Mouse (Mus musculus) kidney, postnatal 10 days (tissue): ENCODE measurements around the gene Tsr3.

Experiments
- DNase-seq: peaks from one replicate; pipeline ENCODE4 v3.0.0; 2021; ENCODE audit warnings: mixed read lengths

The Tsr3 gene

DNA sequence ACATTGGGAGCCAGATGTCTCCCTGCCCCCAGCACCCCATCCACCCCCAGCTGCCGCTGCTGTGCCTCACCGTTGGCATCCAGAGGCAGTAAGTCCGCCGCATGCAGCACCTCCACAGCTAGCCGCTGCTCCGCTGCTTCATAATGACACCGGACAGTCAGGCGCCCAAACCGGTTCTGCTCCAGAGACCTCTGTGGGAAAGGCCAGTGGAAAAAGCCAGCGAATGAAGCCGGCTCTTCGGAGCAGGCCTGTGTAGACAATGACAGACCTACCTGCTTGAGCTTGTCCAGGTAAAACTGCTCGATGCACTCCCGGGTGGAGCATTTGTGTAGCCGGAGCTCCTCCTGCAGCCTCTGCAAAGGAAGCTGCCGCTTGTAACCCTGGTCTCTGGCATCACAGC, 4.3 kb downstream of the Tsr3 start:
- peak; percentile 35 for DNase-seq

DNA sequence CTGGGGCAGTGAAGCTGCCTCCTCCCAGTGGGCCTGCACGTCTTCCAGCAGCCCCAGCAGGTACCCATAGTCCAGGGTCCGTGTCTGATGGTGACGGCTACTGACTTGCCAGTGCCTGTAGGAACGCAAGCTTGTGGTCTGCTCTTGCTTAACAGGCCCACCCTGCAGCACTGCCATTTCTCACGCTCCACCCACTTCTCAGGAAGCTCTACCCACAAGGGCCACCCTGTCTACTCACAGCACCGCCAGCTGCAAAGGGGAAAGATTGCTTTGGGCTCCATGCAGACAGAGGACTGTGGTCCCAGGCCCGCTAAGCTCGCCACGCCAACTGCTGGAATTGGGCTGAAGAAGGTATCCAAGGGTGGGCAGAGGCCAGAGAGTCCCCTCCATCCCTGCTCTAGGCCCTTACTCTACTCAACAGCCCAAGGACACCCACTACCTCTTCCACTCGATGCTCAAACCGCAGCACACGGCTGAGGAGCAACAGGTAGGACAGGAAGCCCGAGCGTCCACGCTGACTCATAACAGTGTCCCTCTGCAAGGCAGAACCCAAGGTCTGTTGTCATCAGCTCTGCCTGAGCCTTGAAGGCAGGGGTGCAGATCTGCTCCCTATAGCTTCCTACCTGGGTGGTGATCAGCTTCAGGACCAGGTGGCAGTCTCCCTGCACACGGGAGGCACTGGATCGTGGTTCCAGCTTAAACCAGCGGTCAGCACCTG, 8.2 kb downstream of the Tsr3 start:
- no peak for DNase-seq

DNA sequence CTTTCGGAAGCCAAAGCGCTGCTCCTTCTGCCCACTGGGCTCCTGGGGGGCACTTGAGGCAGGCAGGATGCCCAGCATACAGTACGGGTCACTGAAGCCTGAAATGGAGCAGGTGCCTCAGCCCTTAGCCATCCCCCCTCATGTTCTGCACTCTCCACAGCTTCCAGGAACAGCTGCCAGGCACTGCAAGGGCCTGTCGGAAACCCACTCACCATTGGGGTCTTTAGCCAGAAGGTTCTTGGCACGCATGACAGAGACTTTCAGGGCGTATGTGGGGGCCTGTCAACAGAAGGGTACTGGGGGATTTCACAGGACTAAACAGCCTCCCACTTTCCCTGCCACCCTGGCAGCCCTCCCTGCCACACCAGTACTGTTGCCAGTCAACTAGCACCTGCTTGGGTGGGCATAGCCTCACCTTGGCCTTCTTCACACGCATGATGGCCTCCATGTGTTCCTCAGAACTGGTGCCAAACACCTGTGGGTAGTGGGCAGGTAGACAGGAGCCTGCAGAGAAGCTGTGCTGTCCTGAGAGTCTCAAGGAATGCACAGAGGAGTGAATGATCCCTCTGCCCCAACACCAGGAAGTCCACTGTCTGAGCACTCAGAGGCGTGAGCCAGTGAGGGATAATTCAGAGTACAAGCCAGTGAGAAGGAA, 10.3 kb downstream of the Tsr3 start:
- no peak for DNase-seq

DNA sequence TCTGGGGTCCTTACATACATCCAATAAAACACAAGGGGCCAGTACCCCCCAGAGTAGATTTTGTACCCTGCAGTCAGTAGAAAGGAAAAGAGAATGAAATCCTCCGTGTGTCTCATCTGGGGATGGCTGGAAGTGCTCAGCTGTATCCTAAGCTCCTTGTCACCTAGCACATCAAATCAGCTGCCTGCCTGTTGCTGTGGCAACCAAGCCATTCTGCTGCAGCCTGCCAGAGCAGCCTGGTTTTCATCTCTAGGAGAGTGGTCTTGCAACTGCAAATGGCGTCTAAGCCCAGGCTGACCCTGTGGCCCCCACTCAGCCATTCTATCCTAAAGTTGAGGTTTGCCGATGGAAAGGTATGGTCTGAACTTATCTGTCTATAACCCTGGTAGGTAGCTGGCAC, 12.7 kb downstream of the Tsr3 start:
- DNase-seq, result no peak

DNA sequence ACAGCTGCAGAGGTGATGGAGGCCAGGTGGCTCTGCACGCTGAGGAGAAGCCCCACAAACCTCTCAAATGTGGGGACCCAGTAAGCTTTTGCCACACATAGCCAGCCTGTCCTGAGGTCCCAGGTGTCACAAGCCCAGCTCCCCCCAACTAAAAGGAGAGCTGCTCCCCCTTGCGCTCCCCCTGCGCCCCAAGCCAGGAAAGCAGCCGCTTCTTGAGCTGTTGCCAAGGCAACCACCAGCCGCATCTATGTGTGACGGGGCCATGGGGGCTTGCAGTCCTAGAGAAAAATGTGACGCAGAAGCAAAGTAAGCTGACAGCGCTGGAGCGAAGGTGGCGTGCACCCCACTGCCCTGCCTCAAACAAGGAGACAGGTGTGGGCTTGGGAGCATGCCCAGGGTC, 13.8 kb downstream of the Tsr3 start:
- DNase-seq, result no peak

DNA sequence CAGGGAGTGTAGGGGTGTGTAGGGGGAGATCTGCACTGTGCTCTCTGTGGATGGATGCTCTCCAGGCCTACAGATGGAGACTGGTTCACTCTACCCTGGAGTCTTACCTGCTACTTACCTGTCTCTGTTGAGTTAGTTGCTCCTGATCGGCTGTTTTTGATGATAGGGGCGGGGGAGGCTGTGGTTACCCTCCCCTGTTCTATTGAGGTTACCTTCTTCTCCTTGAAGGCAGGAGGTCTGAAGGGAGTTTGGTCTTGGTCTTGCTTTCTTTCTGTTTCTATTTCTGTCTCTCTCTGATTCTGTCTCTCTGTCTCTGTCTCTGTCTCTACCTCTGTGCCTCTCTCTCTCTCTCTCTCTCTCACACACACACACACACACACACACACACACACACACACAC, 15.1 kb downstream of the Tsr3 start:
- DNase-seq, result no peak

DNA sequence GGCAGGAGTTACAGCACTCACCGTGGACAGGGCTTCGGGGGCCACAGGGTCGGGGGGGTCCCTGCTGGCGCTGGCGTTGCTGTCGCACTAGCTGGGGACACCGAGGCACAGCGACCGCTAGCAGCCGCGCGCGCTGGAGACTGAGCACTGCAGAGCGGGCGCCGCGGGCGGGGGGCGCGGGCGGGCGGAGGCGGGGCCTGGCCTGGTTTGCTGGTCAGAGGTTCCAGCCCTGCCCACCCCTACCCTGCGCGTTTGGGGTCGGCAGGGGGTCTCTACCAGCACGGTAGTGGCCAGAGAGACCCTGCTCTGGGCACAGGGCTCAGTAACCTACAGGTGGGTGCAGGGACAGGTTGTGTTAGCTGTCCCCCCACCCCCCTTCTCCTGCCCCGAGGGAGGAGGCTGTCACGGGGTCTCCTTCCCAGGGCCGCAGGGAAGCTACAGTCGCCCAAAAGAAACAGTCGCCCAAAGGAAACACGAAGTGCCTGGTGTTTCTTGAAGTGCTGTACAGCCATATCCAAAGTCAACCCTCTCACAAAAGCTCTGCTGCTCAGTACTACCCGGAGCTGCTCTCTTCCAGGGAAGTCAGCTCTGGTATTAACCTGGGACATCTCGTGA, 16.3 kb downstream of the Tsr3 start, which contains the start of gene Baiap3:
Gene Baiap3 (minus strand): TSS at position 225 of the 615 bp plus-strand sequence.
- peak; percentile 73 for DNase-seq

DNA sequence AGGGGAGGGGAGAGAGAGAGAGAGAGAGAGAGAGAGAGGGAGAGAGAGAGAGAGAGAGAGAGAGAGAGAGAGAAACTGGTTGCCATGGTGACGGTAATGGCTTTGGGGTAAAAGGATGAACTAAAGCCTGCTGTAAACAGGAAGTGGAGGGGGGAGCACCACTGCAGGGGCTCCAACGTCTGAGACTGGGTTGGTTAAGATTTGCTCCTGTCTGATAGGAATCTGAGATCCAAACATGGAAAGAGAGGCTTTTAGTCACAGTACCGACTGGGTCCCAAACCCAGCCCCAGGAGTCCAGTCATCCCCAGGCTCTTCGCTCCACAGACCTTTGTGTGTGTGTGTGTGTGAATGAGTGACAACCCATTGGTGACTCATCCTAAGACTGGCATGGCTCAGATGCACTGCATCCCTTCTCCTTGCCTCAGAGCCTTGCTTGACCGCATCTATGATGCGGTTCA, 17.9 kb downstream of the Tsr3 start:
- DNase-seq, result no peak

DNA sequence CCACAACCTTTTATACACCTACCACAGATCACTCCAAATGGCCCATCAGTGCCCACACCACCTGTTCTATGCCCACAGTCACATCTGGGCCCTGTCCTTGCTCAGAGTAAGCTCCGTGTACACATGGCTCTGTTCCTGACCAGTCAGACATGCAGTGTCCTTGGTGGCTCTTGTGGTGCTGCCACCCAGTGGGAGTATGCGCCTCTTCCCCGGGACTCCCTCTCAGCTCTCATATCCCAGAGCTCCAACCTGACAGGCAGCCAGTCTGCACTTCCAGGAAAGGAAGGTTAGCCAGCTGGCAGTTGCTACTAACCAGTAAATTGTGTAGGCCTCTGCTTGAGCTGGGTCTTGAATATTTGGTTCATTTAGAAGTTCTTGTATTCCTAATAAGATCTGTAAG, 24.5 kb downstream of the Tsr3 start:
- peak; percentile 47 for DNase-seq

DNA sequence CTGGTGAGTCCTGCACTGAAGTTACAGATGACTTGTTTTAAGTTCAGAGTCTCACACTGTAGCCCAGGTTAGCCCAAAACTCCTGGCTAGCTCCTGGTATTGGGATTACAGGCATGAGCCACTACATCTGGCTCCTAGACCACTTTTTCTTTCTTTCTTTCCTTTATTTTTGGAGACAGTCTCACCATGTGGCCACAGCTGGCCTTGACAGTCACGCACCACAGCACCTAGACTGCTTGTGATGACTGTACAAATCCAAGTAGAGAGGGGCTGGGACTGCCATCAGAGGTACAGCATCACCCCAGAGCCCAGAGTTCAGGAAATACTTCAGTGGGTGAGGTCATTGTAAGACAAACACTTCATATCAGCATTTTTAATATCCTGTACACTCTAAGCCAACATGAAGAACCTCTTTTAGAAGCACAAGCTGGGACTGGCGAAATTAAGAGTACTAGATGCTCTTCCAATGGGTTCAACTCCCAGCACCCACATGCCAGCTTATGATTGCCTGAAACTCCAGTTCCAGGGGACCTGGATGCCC, 30.9 kb downstream of the Tsr3 start:
- no peak for DNase-seq

DNA sequence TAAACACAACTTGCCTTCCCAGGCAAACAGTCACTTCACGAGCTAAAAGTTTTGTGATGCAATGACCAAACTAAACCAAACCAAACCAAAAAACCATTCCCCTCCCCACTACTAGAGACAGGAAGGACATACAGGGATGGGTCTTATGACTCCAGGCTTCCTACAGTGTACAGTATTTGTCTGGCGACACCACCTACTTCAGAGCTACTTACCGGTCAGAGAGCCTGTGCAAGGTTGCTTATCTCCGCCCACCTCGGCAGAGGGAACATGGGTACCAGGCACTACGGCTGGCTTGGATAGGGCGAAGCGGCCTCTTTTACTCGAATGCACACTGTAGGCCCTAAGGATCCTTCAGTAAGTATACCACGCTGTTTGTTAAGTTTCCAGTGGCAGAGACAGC, 32.4 kb downstream of the Tsr3 start:
- peak; percentile 46 for DNase-seq

DNA sequence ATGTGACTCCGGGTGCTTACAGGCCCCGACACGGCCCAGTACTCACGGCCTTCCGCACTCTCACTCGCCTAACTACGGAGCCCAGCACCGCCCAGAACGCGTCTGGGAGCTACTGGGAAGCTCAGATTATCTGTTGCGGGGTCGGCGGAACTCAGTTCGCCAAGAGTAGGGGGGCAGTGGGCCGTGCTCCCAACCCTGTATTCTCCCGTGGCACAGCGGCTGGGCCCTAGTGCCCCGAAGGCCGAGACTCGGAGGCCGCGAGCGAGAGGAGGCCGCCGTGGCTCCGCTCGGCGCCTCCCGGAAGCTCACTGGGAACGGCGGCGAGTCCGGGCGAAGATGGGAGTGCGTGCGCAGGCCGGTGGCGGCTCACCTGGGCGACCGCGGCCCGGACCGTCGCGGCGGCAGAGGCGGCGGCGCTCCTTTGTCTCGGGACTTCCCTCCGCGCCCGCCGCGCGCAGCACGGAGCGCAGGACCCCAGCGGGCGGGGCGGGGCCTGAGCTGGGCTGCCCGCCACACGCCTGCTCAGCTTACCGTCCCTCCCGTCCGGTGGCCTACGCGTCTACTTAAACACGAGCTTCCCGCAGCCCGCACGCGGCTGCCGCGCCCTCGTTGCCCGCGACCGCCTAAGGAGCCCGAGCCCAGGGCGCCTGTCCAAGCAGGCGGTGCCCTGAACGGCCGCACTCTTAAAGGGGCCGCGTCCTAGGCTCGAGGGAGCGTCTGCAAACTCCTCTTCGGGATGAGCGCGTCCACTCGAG, 33.2 kb downstream of the Tsr3 start:
- peak; percentile 92 for DNase-seq

DNA sequence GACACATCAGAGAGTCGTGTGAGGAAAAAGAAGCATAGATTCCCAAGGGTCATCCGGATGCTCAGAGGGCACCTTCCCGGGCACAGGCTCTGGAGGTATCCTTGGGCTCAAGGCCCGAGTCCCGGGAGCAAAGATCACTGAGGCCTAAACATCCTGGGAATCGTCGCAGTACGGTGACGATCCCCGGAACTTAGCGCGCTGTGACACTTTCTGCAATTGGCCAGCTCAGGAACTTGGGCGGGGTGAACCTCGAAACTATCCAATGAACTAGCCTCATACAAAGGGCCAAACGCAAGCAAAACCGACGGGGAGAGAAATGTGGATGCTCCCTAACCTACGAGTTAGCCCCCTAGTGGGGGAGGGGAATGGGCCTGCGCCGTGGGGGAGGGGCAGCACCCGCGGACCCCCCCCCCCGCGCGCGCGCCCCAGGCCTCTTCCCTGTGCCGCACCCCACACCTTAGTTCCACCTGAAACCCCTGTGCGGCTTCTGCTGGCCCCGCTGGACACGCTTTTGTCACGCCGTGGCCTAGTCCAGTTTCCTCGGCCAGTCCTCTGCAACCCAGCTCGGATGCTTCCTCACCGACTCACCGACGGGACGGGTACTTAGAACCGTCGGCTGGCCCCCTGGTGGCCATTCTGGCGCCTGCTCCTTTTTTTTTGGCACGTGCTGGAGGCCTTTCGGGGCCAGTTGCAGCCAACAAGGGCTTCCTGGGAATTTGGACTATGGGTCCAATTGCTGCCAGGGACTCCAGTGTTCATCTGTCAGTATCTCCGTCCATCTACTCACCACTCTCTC, 33.9 kb downstream of the Tsr3 start:
- DNase-seq, result peak; percentile 95

DNA sequence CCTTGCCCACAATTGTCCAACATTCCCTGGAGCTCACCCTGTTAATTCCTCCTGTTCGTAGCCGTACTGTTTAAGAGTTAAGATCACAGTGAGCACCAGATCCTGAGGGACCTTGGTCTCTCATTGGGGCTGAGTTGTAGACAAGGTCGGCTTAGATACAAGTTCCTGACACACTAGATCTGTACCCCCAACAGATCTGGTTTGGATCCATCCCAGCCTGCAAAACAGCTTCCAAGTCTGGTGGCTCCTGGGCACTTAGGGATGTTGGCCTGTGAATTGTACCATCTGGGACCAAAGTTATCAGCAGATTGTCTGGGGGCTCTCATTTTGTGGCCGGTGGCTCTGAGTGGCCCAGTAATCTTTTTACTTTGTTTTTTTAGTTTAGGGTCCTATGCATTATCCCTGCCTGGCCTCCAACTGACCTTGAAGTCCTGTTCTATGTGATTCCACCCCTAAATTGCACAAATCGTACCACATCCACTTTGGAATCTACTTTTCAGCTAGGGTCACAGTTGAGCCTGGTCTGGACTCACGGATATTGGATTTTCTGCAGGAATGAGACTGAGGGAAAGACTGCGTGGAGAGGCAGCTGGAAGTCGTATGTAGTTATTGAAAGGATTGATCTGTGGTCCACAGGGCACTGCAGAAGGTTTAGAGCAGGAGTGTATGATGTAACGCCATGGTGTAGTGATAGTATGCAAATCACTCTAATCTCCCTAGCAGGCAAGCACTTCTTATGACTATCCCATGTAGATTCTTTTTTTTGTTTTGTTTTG, 34.8 kb downstream of the Tsr3 start, which contains the start of gene Ube2i:
Gene Ube2i (minus strand): TSS at position 52 of the 776 bp plus-strand sequence.
- no peak for DNase-seq

DNA sequence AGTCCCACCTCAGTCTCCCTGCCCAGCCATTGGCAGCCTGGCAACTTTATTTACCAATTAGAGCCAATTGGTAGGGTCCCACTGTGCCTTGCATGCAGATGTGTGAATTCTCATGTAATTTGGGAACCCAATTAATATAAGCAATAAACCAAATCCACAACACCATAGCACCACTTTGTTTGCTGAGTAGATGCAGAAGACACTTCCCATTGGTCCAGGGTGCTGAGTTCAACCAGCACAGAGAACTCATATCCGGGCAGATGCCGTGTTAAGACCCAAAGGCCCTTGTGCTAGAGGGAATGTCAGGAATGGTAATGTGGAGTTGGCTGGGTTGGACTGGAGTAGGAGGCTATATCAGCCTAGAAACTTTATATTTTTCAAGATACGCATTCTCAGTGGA, 35.9 kb downstream of the Tsr3 start:
- no peak for DNase-seq

DNA sequence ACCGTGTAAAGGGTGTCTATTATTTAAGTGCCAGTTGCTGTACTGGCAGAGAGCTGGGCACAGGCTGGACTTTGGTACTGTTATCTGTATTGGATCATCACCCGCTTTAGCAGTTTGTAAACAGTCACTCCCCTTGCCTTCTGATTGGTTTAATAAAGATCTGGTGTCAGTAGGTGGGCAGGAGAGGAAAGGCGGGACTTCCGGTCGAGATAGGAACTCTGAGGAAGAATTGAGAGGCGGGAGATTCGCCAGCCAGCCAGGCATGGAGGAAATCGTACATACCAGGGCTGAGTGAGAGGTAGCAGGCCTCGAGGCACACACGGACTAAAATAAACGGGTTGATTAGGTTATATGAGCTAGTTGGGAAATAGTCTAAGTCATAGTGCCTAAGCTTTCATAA, 42.2 kb downstream of the Tsr3 start:
- peak; percentile 80 for DNase-seq

DNA sequence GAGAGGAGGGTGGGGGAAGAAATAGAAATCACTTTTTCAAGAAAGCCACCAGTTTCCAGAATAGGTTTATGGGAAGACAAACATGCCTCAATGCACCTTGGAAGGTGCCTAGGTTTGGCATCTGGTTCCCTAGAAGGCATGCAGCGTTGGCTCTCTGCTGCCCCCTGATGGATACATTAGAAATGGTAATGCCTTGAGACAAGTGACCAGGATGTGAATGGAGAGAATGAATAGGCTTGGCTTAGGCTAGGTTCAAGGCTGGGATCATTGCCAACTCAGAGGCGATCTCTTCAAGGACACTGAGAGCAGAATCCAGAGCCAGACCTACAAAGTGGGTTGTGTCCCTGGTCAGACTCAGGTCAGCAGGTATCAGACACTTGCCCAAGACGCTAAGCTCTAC, 45.1 kb downstream of the Tsr3 start:
- DNase-seq, result peak; percentile 82

DNA sequence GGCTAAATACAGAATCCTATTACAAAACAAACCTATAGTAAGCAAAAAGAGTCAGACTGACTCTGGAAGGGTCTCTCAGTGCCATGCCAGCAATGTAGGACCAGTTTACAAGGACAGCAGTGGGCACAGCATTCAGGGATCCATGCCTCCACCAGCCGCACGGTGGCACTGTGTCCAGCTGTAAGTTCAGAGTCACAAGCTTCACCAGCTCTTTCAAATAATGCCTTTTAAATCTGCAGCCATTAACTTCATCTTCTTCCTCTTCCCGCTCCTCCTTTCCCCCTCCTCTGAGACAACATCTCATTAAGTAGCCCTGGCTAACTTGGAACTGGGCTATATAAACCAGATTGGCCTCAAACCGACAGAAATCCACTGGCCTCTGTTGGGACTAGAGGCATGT, 48.9 kb downstream of the Tsr3 start:
- DNase-seq, result peak; percentile 65

DNA sequence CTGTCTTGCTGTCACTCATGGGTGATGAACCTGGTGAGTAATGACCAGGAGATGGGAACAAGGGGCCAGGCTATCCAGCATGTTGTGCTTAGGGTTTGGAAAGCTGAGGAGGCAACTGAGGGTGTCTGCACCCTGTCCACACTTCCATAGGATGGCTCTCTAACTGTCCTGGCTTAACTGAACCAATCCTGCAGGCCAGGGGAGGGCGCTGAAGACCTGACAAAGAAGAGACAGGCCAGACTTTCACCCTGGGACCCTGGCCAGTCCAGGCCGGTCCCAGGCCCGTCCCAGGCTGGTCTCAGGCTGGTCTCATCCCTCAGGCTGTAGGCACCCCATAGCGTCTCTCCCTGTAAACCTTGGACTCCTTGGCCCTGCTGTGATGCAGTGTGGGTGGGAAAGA, 50.4 kb downstream of the Tsr3 start:
- peak; percentile 24 for DNase-seq
